Mouse (Mus musculus): ENCODE results near the gene Olfr432. TPM values are rescaled to one million over a fixed set of nuclear protein-coding genes. Genes with fewer than 3 reads are reported as not detected.
"Not testable (repeated sequence)": the region's sequence is repeated elsewhere in the genome, so short reads cannot be mapped to it uniquely, and the experiment has no call there.

Olfr432 gene
- polyA plus RNA-seq (2015; fragmentation: Nextera tagmentation; extraction: Ambion mirVana) = not detected in 2 replicates

DNA sequence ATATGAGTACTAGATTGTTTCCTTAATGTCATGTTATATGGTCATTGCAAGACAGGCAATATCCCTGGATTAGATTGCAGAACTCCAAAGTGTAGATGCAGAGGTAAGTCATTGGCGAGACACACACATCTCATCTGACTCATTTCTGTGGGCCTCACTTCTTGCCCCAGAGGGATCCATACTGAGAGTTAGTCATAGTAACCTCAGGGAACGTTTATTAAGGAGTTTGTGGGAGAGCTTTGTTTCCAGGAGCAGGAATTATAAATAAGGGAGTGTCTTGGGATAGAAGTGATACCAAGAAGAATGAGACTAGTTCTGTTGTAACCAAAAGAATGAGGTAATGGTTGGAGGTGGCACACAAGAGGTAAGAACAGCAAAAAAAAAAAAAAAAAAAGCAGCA lies at the start of gene Olfr432:
Gene Olfr432, plus strand, starts transcription at position 313 of the 400 bp plus-strand sequence.
- 73% methylated on average over 2 of the region's 2 CpGs for WGBS
- H3K4me2 ChIP-seq = no peak within 1 kb of the TSS
- H3K27ac ChIP-seq (replicated peaks) = no peak within 1 kb of the TSS
- no peak within 1 kb of the TSS for H3K9ac ChIP-seq (replicated peaks)
- H3K4me3 ChIP-seq (replicated peaks) = no peak within 1 kb of the TSS
- H3K9me3 ChIP-seq (replicated peaks) = no peaks in the 10 kb centered on the region
- no peaks in the 10 kb centered on the region for H3K36me3 ChIP-seq
- H3K27me3 ChIP-seq (replicated peaks) = no peaks in the 10 kb centered on the region
- H3K4me1 ChIP-seq = no peaks in the 10 kb centered on the region
- ATAC-seq (ENCODE audit: low FRiP score) = no peak

DNA sequence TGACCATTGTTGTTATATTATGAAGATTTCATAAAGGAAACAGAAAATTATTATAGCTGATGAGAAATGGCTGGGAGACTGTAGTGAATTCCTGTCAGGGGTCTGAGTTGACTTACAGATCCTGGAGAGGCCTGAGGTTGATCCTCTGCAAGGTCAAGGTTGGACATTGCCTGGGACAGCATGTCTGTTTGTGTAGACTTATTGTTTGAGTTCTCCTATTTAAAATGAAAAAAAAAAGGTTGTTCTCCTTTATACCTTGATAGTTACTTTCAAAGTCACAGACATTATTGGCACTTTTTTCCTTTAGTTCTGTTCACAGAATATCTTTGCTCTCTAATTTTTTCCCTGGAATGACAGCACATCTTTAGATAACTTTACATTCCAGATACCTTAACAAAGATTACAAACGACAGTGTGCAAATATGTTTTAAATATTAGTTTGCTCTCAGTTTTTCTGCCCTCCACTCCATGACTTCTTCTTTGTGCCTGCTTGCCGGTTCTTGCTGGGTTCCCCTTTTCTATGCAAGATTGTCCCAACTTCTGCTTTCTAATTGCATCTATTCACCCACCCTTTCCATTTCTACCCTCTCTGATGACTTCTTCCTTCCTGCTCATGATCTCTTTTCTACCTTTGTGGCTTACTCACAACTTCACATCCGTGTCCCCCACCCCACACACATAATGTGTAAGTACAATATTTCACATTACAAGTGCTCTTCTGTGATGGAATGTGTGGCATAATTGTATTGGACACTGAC lies 44.5 kb upstream of the Olfr432 start:
- not testable (repeated sequence) for H3K27me3 ChIP-seq (replicated peaks); H3K4me1 ChIP-seq; H3K9ac ChIP-seq (replicated peaks); H3K4me2 ChIP-seq; H3K4me3 ChIP-seq (replicated peaks); H3K36me3 ChIP-seq; H3K9me3 ChIP-seq (replicated peaks); ATAC-seq (ENCODE audit: low FRiP score); H3K27ac ChIP-seq (replicated peaks)
- WGBS = 85% methylated on average over 2 of the region's 3 CpGs

DNA sequence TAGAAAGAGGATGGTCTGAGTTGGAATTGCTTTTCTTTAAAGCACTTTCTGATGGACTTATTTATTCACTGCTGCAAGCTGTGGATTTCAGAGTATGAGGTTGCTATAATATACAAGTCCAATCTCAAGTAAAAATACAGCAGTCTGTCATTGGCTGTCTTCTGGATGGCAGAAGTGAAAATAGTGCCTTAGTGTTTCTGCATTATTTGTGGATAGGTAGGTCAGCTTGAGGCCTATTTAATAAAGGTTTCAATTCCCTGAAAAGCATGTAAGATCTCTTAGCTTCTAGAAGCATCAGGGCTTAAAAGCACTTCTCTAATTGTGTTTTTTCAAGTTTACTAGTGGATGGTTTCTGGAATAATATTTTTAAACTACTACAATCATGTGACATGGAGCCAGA lies 42.0 kb upstream of the Olfr432 start:
- H3K9ac ChIP-seq (replicated peaks); ATAC-seq (ENCODE audit: low FRiP score); H3K4me2 ChIP-seq; H3K9me3 ChIP-seq (replicated peaks); H3K36me3 ChIP-seq; H3K4me3 ChIP-seq (replicated peaks); H3K4me1 ChIP-seq; H3K27ac ChIP-seq (replicated peaks); H3K27me3 ChIP-seq (replicated peaks): not testable (repeated sequence)

DNA sequence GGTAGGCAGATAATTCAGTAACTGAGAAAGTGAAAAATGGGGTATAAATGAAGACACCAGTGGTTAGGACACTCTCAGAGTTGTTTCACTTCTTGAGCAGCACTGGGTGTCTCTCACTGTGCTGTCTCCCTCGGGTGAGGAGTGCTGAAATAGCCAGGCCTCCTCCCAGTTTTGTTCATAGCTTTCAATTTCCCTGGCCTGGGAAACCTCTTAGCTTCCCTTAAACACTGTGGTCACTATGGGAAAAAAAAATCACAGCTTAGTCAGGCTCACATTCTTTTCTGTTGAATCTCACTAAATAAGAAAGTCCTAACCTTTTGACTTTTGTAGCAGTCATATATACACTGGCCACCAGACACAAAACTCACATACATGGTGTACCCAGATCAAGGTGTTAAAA lies 17.3 kb upstream of the Olfr432 start, which contains the start of gene Ifi205:
Gene Ifi205, minus strand, starts transcription at position 113 of the 400 bp plus-strand sequence.
- Histone ChIP-seq H3K9me3 (replicated peaks) (no peaks in the 10 kb centered on the region), H3K36me3 (no peaks in the 10 kb centered on the region), H3K4me3 (replicated peaks) (no peak within 1 kb of the TSS), H3K4me2 (no peak within 1 kb of the TSS), H3K27me3 (replicated peaks) (no peaks in the 10 kb centered on the region), H3K9ac (replicated peaks) (no peak within 1 kb of the TSS), H3K27ac (replicated peaks) (no peak within 1 kb of the TSS), H3K4me1 (no peaks in the 10 kb centered on the region)
- 56% methylated on average over 1 of the region's 1 CpGs for WGBS
- ATAC-seq (ENCODE audit: low FRiP score) = no peak

DNA sequence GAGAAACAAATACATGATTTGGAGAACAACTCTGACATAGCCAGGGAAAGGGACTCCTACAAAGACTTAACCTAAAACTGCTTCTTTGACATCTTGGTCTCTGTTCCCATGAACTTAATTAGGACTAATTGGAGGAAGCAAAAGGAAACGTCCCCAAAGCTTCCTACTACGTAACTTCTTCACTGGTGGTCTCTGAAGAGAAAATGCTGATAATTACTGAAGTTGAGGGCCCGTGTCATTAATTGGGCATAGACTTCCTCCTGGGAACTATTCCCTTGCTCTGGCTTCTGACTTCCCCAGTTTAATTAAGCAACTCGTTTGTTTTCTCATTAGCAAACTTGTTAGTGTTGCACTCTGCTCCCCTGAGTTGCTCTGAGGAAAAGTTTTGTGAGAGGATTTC lies 13.2 kb upstream of the Olfr432 start:
- Histone ChIP-seq H3K4me1 (no peaks in the 10 kb centered on the region), H3K4me2 (no peak overlapping the region), H3K4me3 (replicated peaks) (no peak overlapping the region), H3K9ac (replicated peaks) (no peak overlapping the region), H3K36me3 (no peaks in the 10 kb centered on the region), H3K9me3 (replicated peaks) (no peaks in the 10 kb centered on the region), H3K27ac (replicated peaks) (no peak overlapping the region), H3K27me3 (replicated peaks) (no peaks in the 10 kb centered on the region)
- WGBS = 56% methylated on average over 4 of the region's 4 CpGs
- ATAC-seq (ENCODE audit: low FRiP score) = no peak

DNA sequence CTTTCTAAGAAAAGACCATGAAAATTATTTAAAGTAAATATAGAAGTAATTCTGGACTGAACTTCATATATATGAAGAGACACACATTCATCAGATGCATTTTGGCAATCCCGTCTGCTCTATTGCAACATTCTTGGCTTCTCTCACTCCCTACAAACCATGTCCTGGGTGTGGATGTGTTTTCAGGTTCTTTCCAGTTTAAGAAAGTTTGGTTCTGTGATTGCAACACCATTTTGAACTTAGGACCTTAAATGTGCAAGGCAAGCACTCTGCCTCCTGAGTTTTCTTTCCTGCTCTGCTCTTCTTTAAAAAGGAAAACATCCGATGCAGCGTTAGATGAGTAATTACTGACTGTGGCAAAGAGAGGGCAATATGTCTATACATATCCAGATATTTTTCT lies 10.5 kb upstream of the Olfr432 start:
- Histone ChIP-seq H3K9me3 (replicated peaks) (no peaks in the 10 kb centered on the region), H3K4me1 (no peaks in the 10 kb centered on the region), H3K4me2 (no peak overlapping the region), H3K36me3 (no peaks in the 10 kb centered on the region), H3K27me3 (replicated peaks) (no peaks in the 10 kb centered on the region), H3K9ac (replicated peaks) (no peak overlapping the region), H3K4me3 (replicated peaks) (no peak overlapping the region), H3K27ac (replicated peaks) (no peak overlapping the region)
- 89% methylated on average over 3 of the region's 3 CpGs for WGBS
- no peak for ATAC-seq (ENCODE audit: low FRiP score)

DNA sequence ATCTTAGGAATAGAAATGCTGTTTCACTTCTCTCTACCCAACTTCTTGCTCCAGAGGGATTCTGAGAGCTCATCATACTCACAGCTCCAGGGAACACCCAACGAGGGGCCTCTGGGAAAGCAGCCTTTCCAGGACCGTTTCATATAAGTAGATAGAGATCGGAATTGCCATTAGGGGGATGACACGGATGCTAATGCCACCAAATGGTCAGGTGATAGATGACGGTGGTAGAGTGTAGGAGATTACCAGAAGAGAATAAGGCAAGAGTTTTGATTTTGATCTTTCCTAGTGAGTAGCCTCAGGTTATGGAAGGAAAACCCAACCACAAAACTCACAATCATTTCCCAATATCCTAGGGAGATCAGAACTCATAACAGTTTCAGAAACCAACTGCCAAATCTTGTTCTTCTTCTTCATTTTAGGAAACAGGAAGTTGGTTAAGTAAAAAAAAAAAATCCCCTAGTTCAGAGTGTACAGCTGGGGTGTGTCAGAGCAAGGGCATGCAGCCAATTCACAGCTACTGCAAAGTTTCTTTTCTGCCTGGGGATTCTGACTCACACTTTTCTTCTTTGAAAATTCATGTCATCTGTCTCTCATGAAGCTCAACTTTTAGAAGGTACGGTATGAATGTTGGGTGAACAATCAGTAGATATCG lies 8.4 kb upstream of the Olfr432 start, which contains the start of gene Olfr433:
Gene Olfr433, plus strand, starts transcription at position 183 of the 655 bp plus-strand sequence.
- no peak within 1 kb of the TSS for H3K27ac ChIP-seq (replicated peaks)
- no peaks in the 10 kb centered on the region for H3K27me3 ChIP-seq (replicated peaks)
- H3K4me3 ChIP-seq (replicated peaks) = no peak within 1 kb of the TSS
- H3K9ac ChIP-seq (replicated peaks) = no peak within 1 kb of the TSS
- WGBS = 89% methylated on average over 7 of the region's 7 CpGs
- H3K9me3 ChIP-seq (replicated peaks) = no peaks in the 10 kb centered on the region
- H3K4me1 ChIP-seq = no peaks in the 10 kb centered on the region
- no peak for ATAC-seq (ENCODE audit: low FRiP score)
- H3K36me3 ChIP-seq = no peaks in the 10 kb centered on the region
- H3K4me2 ChIP-seq = no peak within 1 kb of the TSS

DNA sequence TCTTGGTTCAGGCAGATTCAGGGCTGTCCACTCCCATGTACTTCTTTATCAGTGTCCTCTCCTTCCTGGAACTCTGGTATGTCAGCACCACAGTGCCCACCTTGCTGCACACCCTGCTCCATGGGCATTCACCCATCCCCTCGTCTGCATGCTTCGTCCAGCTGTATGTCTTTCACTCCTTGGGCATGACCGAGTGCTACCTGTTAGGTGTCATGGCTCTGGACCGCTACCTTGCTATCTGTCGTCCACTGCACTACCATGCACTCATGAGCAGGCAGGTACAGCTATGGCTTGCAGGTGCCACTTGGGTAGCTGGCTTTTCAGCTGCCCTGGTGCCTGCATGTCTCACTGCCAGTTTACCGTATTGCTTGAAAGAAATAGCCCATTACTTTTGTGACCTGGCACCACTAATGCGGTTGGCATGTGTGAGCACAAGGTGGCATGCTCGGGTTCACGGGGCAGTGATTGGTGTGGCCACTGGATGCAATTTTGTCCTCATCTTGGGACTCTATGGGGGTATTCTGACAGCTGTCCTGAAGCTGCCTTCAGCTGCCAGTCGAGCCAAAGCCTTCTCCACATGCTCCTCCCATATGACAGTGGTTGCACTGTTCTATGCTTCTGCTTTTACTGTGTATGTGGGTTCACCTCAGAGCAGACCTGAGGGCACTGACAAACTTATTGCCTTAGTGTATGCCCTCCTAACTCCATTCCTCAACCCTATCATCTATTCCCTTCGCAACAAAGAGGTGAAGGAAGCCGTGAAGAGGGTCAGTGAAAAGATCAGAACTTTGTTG lies 6.7 kb upstream of the Olfr432 start:
- WGBS = 92% methylated on average over 12 of the region's 12 CpGs

DNA sequence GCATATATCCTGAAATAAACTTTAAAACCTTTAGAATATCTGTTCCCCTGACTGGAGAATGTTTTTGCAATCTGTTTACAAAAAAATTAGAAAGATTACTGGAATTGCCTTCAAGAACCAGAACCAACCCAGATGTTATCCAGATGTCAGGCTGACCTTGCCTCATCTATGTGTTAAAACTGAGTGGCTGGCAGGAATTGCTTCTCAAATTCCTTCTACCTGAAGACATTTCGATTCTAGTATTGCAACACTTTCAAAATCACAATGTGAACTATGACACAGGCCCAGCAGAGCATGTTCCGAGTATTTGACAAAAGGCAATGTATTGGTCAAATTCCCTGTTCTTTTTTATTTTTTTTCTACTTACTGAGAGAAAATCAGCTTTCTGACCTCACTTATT lies 4.6 kb upstream of the Olfr432 start:
- no peak overlapping the region for H3K4me3 ChIP-seq (replicated peaks)
- H3K36me3 ChIP-seq = no peaks in the 10 kb centered on the region
- ATAC-seq (ENCODE audit: low FRiP score) = no peak
- H3K9me3 ChIP-seq (replicated peaks) = no peaks in the 10 kb centered on the region
- H3K9ac ChIP-seq (replicated peaks) = no peak overlapping the region
- H3K27me3 ChIP-seq (replicated peaks) = no peaks in the 10 kb centered on the region
- WGBS = 68% methylated on average over 2 of the region's 2 CpGs
- no peak overlapping the region for H3K27ac ChIP-seq (replicated peaks)
- H3K4me1 ChIP-seq = no peaks in the 10 kb centered on the region
- H3K4me2 ChIP-seq = no peak overlapping the region

More for the DNA sequence above, 6.7 kb upstream of the Olfr432 start:
- not testable (repeated sequence) for H3K9ac ChIP-seq (replicated peaks); H3K36me3 ChIP-seq; H3K4me1 ChIP-seq; H3K27me3 ChIP-seq (replicated peaks); ATAC-seq (ENCODE audit: low FRiP score); H3K27ac ChIP-seq (replicated peaks); H3K4me3 ChIP-seq (replicated peaks); H3K4me2 ChIP-seq; H3K9me3 ChIP-seq (replicated peaks)

DNA sequence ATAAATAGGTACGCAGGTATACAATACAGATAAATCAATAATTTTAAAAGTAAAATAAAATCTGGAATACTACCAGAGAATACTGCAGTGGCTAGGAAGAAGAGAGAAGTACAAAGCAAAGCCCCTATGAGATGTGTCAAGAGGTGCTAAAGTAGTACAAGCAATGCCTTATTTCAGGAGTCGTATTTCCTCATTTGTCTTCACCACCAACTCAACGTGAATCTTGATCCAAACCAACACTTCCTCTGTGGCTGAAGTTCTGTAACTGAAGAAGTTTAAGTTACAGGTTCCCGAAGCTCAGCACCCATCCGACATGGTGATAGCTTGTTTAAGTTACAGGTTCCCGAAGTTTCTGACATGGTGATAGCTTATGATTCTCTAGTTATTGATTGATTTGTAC lies 778 bp upstream of the Olfr432 start:
- not testable (repeated sequence) for ATAC-seq (ENCODE audit: low FRiP score)
- 91% methylated on average over 6 of the region's 6 CpGs for WGBS

DNA sequence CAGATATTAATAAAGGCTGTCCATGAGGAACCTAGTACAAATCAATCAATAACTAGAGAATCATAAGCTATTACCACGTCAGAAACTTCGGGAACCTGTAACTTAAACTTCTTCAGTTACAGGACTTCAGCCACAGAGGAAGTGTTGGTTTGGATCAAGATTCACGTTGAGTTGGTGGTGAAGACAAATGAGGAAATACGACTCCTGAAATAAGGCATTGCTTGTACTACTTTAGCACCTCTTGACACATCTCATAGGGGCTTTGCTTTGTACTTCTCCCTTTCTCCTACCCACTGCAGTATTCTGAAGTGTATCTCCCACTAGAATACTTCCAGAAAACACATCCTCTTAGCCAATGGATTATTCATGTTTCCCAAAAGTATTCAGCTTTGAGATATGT lies 352 bp downstream of the Olfr432 start:
- H3K4me2 ChIP-seq; H3K27me3 ChIP-seq (replicated peaks); H3K27ac ChIP-seq (replicated peaks); H3K4me3 ChIP-seq (replicated peaks); ATAC-seq (ENCODE audit: low FRiP score); H3K9me3 ChIP-seq (replicated peaks); H3K4me1 ChIP-seq; H3K36me3 ChIP-seq; H3K9ac ChIP-seq (replicated peaks): not testable (repeated sequence)
- WGBS = 80% methylated on average over 4 of the region's 4 CpGs

More for the DNA sequence above, 778 bp upstream of the Olfr432 start:
- not testable (repeated sequence) for H3K4me2 ChIP-seq; H3K27ac ChIP-seq (replicated peaks); H3K4me3 ChIP-seq (replicated peaks); H3K36me3 ChIP-seq; H3K27me3 ChIP-seq (replicated peaks); H3K4me1 ChIP-seq; H3K9me3 ChIP-seq (replicated peaks); H3K9ac ChIP-seq (replicated peaks)

DNA sequence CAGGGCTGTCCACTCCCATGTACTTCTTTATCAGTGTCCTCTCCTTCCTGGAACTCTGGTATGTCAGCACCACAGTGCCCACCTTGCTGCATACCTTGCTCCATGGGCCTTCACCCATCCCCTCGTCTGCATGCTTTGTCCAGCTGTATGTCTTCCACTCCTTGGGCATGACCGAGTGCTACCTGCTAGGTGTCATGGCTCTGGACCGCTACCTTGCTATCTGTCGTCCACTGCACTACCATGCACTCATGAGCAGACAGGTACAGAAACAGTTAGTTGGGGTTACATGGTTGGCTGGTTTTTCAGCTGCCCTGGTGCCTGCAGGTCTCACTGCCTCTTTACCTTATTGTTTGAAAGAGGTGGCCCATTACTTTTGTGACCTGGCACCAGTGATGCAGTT lies 1.5 kb downstream of the Olfr432 start:
- H3K9me3 ChIP-seq (replicated peaks) = no peaks in the 10 kb centered on the region
- H3K36me3 ChIP-seq = no peaks in the 10 kb centered on the region
- ATAC-seq (ENCODE audit: low FRiP score) = no peak
- H3K27ac ChIP-seq (replicated peaks) = no peak overlapping the region
- no peak overlapping the region for H3K9ac ChIP-seq (replicated peaks)
- H3K4me1 ChIP-seq = no peaks in the 10 kb centered on the region
- WGBS = 94% methylated on average over 4 of the region's 4 CpGs
- H3K27me3 ChIP-seq (replicated peaks) = no peaks in the 10 kb centered on the region
- no peak overlapping the region for H3K4me2 ChIP-seq
- no peak overlapping the region for H3K4me3 ChIP-seq (replicated peaks)

Measured in neural tube, embryonic 15.5 days (tissue).